Mouse (Mus musculus): ENCODE results near the gene Cacna1d. TPM values are rescaled to one million over a fixed set of nuclear protein-coding genes. Genes with fewer than 3 reads are reported as not detected.

Cacna1d gene
- total RNA-seq (2014; rRNA removed; ENCODE audit: low replicate concordance) (4.8 and 8.9 TPM in 2 replicates), polyA plus RNA-seq (2015; fragmentation: Nextera tagmentation; extraction: Ambion mirVana) (5.5 and 6.0 TPM in 2 replicates)

- WGBS = 33% methylated on average over 9 of the region's 9 CpGs
These were observed at the start of gene Cacna1d for GRCm38 (mm10) chr14:30491342-30491741. Gene Cacna1d (minus strand): TSS chr14:30491455.

DNA sequence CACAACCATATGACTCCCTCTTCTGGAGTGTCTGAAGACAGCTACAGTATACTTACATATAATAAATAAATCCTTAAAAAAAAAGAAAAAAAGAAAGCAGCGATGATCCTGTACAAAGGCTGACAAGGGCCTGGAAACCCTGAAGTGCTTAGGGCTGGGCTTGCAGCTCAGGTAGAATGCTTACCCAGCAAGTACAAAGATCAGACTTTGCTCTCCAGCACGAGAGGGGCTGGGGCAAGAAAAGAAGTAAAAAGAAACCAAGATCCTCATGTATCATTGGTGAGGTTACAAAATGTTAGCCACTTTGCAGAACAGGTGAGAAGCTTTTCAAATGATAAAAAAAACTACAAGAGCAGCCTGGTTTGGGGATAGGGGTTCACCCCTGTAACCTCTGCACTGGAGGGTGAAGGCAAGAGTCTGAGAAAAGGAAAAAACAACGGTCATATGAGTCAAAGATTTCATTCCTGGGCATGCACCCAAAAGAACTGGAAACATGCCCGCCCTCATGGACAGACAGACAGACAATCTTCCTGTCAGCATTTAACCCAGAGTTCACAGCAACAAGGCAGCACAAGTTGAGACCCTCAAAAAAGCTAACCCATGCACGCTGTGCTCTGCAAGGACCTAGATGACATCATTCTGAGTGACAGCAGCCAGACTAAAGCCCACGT, 42.7 kb upstream of the Cacna1d start:
- Histone ChIP-seq H3K4me2 (ENCODE audit: low read depth, low read length) (no peak overlapping the region), H3K36me3 (replicated peaks; ENCODE audit: control insufficient read depth, insufficient read depth, low read length) (no peaks in the 10 kb centered on the region), H3K27ac (ENCODE audit: low read depth) (no peak overlapping the region), H3K4me1 (ENCODE audit: control insufficient read depth, insufficient read depth) (no peaks in the 10 kb centered on the region; the same call in 1 of the 2 replicates), H3K27me3 (ENCODE audit: control insufficient read depth, insufficient read depth, low read length) (no peaks in the 10 kb centered on the region), H3K9me3 (replicated peaks; ENCODE audit: control insufficient read depth, low read length) (no peaks in the 10 kb centered on the region), H3K4me3 (ENCODE audit: low read depth, low read length) (no peak overlapping the region), H3K9ac (replicated peaks; ENCODE audit: low read depth, low read length) (no peak overlapping the region)
- no peak for ATAC-seq (ENCODE audit: insufficient read depth, low read depth)
- no peak for DNase-seq (ENCODE audit: low spot score)
- 59% methylated on average over 6 of the region's 6 CpGs for WGBS
- TF ChIP-seq EP300 (IDR thresholded peaks at IDR 0.05; ENCODE audit: low read depth) = no peak
- TF ChIP-seq CTCF (IDR thresholded peaks at IDR 0.05; ENCODE audit: low read depth) = no peak

More at GRCm38 (mm10) chr14:30491342-30491741, at the start of gene Cacna1d:
- Histone ChIP-seq H3K4me1 (ENCODE audit: control insufficient read depth, insufficient read depth) (peaks cover 39% of the 10 kb centered on the region), H3K4me3 (ENCODE audit: low read depth, low read length) (peak within 1 kb of the TSS; percentile 20), H3K27ac (ENCODE audit: low read depth) (peak within 1 kb of the TSS; percentile 59), H3K36me3 (replicated peaks; ENCODE audit: control insufficient read depth, insufficient read depth, low read length) (peaks cover 32% of the 10 kb centered on the region), H3K9me3 (replicated peaks; ENCODE audit: control insufficient read depth, low read length) (no peaks in the 10 kb centered on the region), H3K4me2 (ENCODE audit: low read depth, low read length) (peak within 1 kb of the TSS; percentile 21), H3K27me3 (ENCODE audit: control insufficient read depth, insufficient read depth, low read length) (no peaks in the 10 kb centered on the region), H3K9ac (replicated peaks; ENCODE audit: low read depth, low read length) (0 out of 2 replicates have a peak within 1 kb of the TSS, but pooled peaks have one; percentile 15)
- TF ChIP-seq CTCF (IDR thresholded peaks at IDR 0.05; ENCODE audit: low read depth) (no peak), EP300 (IDR thresholded peaks at IDR 0.05; ENCODE audit: low read depth) (no peak)
- ATAC-seq (ENCODE audit: insufficient read depth, low read depth) = 0 out of 2 replicates have a peak, but pooled peaks have one; percentile 14
- DNase-seq (ENCODE audit: low spot score) = peak; percentile 30

GRCm38 (mm10) chr14:30531896-30532295, 40.6 kb upstream of the Cacna1d start:
- no peak for ATAC-seq (ENCODE audit: insufficient read depth, low read depth)
- Histone ChIP-seq H3K27ac (ENCODE audit: low read depth) (no peak overlapping the region), H3K27me3 (ENCODE audit: control insufficient read depth, insufficient read depth, low read length) (no peaks in the 10 kb centered on the region), H3K4me2 (ENCODE audit: low read depth, low read length) (no peak overlapping the region), H3K4me1 (ENCODE audit: control insufficient read depth, insufficient read depth) (no peaks in the 10 kb centered on the region; the same call in 1 of the 2 replicates), H3K9ac (replicated peaks; ENCODE audit: low read depth, low read length) (no peak overlapping the region), H3K36me3 (replicated peaks; ENCODE audit: control insufficient read depth, insufficient read depth, low read length) (peaks cover 14% of the 10 kb centered on the region), H3K4me3 (ENCODE audit: low read depth, low read length) (no peak overlapping the region), H3K9me3 (replicated peaks; ENCODE audit: control insufficient read depth, low read length) (no peaks in the 10 kb centered on the region)
- DNase-seq (ENCODE audit: low spot score) = no peak
- TF ChIP-seq CTCF (IDR thresholded peaks at IDR 0.05; ENCODE audit: low read depth) (no peak), EP300 (IDR thresholded peaks at IDR 0.05; ENCODE audit: low read depth) (no peak)
- WGBS = 90% methylated on average over 6 of the region's 6 CpGs

- no peak for DNase-seq (ENCODE audit: low spot score)
- Histone ChIP-seq H3K27me3 (ENCODE audit: control insufficient read depth, insufficient read depth, low read length) (no peaks in the 10 kb centered on the region), H3K9ac (replicated peaks; ENCODE audit: low read depth, low read length) (no peak overlapping the region), H3K4me3 (ENCODE audit: low read depth, low read length) (no peak overlapping the region), H3K4me2 (ENCODE audit: low read depth, low read length) (no peak overlapping the region), H3K36me3 (replicated peaks; ENCODE audit: control insufficient read depth, insufficient read depth, low read length) (peaks cover 17% of the 10 kb centered on the region), H3K4me1 (ENCODE audit: control insufficient read depth, insufficient read depth) (no peaks in the 10 kb centered on the region; the same call in 1 of the 2 replicates), H3K9me3 (replicated peaks; ENCODE audit: control insufficient read depth, low read length) (no peaks in the 10 kb centered on the region), H3K27ac (ENCODE audit: low read depth) (no peak overlapping the region)
- 51% methylated on average over 5 of the region's 5 CpGs for WGBS
- no peak for ATAC-seq (ENCODE audit: insufficient read depth, low read depth)
- TF ChIP-seq CTCF (IDR thresholded peaks at IDR 0.05; ENCODE audit: low read depth) (no peak), EP300 (IDR thresholded peaks at IDR 0.05; ENCODE audit: low read depth) (no peak)
These were observed 40.2 kb upstream of the Cacna1d start for GRCm38 (mm10) chr14:30531431-30531830.

DNA sequence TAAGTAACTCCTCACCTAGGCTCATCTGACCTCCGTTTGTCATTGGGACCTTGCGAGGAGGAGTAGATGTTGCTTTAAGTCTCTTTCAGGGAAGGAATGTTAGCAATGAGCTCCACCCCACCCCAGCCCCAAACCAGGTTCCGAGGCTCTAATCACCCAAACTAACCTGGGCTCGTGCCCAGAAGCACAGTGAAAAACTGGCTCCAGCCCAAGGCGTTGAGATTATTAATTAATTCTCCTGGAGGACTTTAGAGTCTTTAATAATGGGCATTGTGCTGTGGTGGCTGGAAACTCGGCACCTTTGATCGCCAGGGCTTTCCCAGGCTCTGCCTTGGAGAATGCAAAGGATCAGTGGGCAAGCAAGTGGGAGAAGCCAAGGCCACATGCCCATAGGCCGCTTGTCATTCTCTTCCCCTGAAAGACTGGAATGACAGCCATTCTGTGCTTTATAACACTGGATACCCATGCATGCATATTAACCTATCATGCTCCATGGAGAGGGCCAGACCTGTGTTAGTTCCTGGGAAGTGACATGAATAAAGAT, 39.5 kb upstream of the Cacna1d start:
- Histone ChIP-seq H3K4me2 (ENCODE audit: low read depth, low read length) (peak overlapping the region; percentile 32), H3K27me3 (ENCODE audit: control insufficient read depth, insufficient read depth, low read length) (no peaks in the 10 kb centered on the region), H3K4me3 (ENCODE audit: low read depth, low read length) (no peak overlapping the region), H3K4me1 (ENCODE audit: control insufficient read depth, insufficient read depth) (no peaks in the 10 kb centered on the region; the same call in 1 of the 2 replicates), H3K36me3 (replicated peaks; ENCODE audit: control insufficient read depth, insufficient read depth, low read length) (peaks cover 23% of the 10 kb centered on the region), H3K27ac (ENCODE audit: low read depth) (peak overlapping the region; percentile 58), H3K9me3 (replicated peaks; ENCODE audit: control insufficient read depth, low read length) (no peaks in the 10 kb centered on the region), H3K9ac (replicated peaks; ENCODE audit: low read depth, low read length) (no peak overlapping the region)
- ATAC-seq (ENCODE audit: insufficient read depth, low read depth) = peak; percentile 72
- WGBS = 34% methylated on average over 8 of the region's 8 CpGs
- no peak for TF ChIP-seq CTCF (IDR thresholded peaks at IDR 0.05; ENCODE audit: low read depth)
- TF ChIP-seq EP300 (IDR thresholded peaks at IDR 0.05; ENCODE audit: low read depth) = no peak
- DNase-seq (ENCODE audit: low spot score) = peak; percentile 50

Data from heart, postnatal 0 days (tissue).